Mouse (Mus musculus): Measurements from ENCODE around the gene Ddx17. TPM values are rescaled to one million over a fixed set of nuclear protein-coding genes. Genes with fewer than 3 reads are reported as not detected.

Gene Ddx17
- total RNA-seq, 2 experiments from 2014 or later: 323 to 340 TPM

DNA sequence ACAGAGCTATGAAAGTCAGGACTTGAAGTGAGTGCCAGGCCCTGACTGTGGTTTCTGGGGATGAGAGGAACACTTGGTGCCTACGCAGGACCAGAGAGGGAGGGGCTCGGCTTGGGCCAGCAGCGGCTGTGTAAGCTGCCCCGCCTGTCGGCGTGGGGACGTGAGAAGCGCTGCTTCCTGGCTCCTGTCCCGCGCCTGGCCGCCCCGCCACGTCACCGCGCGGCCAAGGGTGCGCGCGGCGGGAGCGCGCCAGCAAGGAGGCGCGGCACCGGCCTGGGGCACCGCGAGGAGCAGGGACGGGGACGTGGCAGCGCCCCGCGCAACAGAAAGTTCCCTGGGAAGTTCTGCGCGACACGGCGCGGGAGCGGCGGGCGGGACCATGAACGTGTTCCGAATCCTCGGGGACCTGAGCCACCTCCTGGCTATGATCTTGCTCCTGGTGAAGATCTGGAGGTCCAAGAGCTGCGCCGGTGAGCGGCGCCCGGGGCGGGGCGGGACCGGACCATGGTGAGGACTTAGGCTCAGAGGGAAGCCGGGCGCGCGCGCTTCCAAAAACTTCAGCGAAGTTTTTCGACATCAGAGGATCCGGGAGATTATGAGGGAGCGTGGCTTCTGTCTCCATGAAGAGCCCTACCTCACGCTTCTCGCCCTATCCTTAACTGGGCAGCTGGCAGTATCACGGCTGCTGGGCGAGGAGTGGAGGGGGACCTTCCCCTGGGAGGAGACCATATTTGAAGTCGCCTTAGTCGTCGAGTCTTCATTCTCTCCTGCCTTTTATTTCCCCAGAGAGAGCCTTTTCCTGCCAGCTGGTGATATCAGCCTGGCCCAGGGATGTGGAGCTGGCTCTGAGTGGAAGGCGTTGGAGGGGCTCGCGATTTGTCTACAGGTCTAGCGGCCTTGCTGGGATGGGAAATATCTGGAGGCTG lies 30.1 kb downstream of the Ddx17 start, which contains the start of gene Kdelr3:
Gene Kdelr3, plus strand, starts transcription at position 241 of the 926 bp plus-strand sequence.
- TF ChIP-seq CTCF (IDR thresholded peaks at IDR 0.05): no peak
- intact Hi-C loops (cut with DNase I): no loop called here
- peak in 1 of 2 experiments; percentile 60 for DNase-seq (ENCODE audit: extremely low spot score in 1 of 2, low spot score in 2 of 2)
- Histone ChIP-seq H3K4me3 (peak within 1 kb of the TSS; percentile 42), H3K27ac (no peak within 1 kb of the TSS)

GRCm38 (mm10) chr15:79513940-79514339 lies 32.6 kb downstream of the Ddx17 start:
- Histone ChIP-seq H3K27ac (no peak overlapping the region), H3K4me3 (no peak overlapping the region)
- DNase-seq (ENCODE audit: extremely low spot score in 1 of 2, low spot score in 2 of 2): peak in 1 of 2 experiments; percentile 10
- intact Hi-C loops (cut with DNase I): no loop called here
- TF ChIP-seq CTCF (IDR thresholded peaks at IDR 0.05): no peak

DNA sequence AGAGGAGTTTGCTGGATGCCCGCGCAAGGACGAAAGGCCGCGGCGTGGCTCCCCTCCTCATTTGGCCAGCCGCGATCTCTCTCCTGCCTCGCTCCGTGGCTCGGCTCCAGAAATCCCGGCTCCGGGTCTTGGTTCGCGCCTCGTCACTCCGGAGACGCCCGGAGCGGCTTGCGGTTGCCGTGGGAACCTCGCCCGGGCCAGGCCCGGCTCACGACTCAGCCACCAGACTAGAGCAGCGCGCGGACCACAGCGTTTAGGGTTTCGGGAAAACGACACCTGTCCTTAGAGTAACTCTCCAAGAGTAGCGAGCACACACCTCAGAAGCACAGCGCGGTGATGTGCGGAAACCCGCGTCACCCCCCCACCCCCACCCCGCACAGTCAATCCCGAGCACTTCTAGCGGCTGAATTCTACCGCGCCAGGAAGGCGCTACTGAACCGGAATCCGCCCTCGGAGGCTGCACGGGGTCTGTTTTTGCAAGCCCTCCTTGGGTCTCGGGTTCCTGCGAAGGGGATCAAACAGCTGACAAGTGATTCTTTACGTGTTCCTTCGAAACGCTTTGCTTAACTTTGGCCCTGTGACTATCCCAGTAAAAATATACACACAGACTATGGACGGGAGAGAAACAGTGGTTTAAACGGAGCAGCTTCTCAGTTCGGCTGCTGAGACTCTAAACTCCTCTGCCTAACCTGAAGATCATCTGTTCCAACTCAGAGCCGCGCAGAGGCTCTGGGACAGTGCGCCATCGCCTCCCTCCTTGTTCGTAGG lies 34.8 kb downstream of the Ddx17 start:
- TF ChIP-seq CTCF (IDR thresholded peaks at IDR 0.05): no peak; the same call in 1 of the 2 replicates
- intact Hi-C loops (cut with DNase I): no loop called here
- peak overlapping the region; percentile 51 for H3K4me3 ChIP-seq
- peak; percentile 89 for DNase-seq (ENCODE audit: extremely low spot score in 1 of 2, low spot score in 2 of 2)
- H3K27ac ChIP-seq: peak overlapping the region; percentile 73

GRCm38 (mm10) chr15:79510425-79510824 lies 36.1 kb downstream of the Ddx17 start:
- no peak for DNase-seq (ENCODE audit: extremely low spot score in 1 of 2, low spot score in 2 of 2)
- TF ChIP-seq CTCF (IDR thresholded peaks at IDR 0.05): no peak
- Histone ChIP-seq H3K27ac (peak overlapping the region; percentile 87), H3K4me3 (no peak overlapping the region; the same call in 1 of the 2 replicates)
- intact Hi-C loops (cut with DNase I): no loop called here

- intact Hi-C loops (cut with DNase I): no loop called here
- H3K27ac ChIP-seq: peak overlapping the region; percentile 87
- no peak for TF ChIP-seq CTCF (IDR thresholded peaks at IDR 0.05)
- H3K4me3 ChIP-seq: no peak overlapping the region; the same call in 1 of the 2 replicates
- peak in 1 of 2 experiments; percentile 70 for DNase-seq (ENCODE audit: extremely low spot score in 1 of 2, low spot score in 2 of 2)
Observed at GRCm38 (mm10) chr15:79509998-79510397, 36.5 kb downstream of the Ddx17 start.

DNA sequence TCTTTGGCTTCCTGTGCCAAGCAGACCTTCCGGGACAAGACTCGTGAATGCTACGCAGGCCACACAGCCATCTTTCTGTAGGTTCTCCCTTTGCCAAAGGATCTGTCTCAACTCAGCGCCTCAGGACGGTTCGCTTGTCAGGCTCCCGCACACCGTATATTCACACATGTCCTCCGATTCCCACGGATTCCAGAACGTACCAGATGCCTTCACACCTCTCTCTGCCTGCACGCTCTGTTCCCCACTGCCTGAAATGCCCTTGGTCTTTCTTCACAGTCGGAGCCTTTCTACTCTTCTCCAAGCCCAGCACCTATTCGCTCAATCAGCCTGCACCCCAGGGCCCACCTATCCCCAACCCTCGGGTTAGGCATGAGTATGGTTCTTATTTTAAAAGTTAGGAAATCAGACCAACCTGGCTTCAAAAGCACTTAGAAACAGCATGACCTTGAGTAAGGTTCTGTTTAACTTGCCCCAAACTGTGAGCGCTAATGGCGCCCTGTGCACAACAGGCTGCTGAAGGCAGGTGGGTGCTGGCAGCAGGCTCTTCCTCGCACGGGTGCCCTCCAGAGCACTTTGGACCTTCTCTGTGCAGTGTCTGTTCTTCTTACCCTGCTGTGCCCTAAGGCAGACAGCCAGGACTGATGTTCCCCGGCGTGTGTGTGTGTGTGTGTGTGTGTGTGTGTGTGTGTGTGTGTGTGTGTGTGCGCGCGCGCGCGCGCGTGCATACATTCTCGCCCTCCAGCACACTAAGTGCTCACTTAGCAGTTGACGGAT lies 39.3 kb downstream of the Ddx17 start:
- intact Hi-C loops (cut with DNase I): no loop called here
- H3K4me3 ChIP-seq: no peak overlapping the region
- no peak for TF ChIP-seq CTCF (IDR thresholded peaks at IDR 0.05)
- DNase-seq (ENCODE audit: extremely low spot score in 1 of 2, low spot score in 2 of 2): peak in 1 of 2 experiments; percentile 41
- 0 out of 2 replicates have a peak overlapping the region, but pooled peaks have one; percentile 24 for H3K27ac ChIP-seq

GRCm38 (mm10) chr15:79506460-79506859 lies 40.1 kb downstream of the Ddx17 start:
- intact Hi-C loops (cut with DNase I): no loop called here
- TF ChIP-seq CTCF (IDR thresholded peaks at IDR 0.05): no peak
- Histone ChIP-seq H3K4me3 (peak overlapping the region; percentile 79), H3K27ac (peak overlapping the region; percentile 92)
- DNase-seq (ENCODE audit: extremely low spot score in 1 of 2, low spot score in 2 of 2): no peak

DNA sequence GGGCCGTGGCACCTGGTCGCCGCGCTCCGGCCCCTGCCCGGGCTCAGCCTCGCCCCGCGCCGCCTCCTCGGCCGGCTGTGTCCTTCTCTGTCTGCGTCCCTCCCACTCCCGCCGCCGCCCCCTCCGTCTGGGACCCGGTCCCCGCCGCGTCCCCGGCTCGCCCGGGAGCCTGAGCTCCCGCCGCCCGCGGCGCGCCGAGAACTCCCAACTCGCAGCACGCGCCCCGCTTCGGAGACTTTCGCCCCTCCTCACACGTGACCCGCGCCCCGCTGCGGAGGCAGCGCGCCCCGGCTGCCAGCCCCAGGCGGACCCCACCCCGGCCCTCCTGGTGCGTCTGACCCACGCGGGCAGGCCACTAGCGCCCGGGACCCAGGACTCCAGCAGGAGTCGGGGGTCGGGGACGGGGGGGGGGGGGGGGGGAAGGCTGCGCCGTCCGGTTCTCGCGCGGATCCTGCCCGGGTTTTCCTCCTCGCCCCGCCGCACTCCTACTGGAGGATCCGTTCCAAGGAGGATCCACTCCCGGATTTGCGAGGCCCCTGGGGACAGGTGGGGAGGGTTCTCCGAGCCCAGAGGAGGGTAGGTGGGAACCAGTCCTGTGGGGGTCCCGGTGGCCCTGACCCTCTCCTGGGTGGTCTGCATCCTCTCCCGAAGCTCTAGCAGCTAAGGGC lies 40.8 kb downstream of the Ddx17 start:
- TF ChIP-seq CTCF (IDR thresholded peaks at IDR 0.05): no peak
- Histone ChIP-seq H3K4me3 (peak overlapping the region; percentile 79), H3K27ac (peak overlapping the region; percentile 92)
- intact Hi-C loops (cut with DNase I): loop anchor here (2.0 kb wide), 1 partner anchor 63 kb away; no protein-coding TSS in a partner anchor
- peak; percentile 81 to 87 for DNase-seq (ENCODE audit: extremely low spot score in 1 of 2, low spot score in 2 of 2)

DNA sequence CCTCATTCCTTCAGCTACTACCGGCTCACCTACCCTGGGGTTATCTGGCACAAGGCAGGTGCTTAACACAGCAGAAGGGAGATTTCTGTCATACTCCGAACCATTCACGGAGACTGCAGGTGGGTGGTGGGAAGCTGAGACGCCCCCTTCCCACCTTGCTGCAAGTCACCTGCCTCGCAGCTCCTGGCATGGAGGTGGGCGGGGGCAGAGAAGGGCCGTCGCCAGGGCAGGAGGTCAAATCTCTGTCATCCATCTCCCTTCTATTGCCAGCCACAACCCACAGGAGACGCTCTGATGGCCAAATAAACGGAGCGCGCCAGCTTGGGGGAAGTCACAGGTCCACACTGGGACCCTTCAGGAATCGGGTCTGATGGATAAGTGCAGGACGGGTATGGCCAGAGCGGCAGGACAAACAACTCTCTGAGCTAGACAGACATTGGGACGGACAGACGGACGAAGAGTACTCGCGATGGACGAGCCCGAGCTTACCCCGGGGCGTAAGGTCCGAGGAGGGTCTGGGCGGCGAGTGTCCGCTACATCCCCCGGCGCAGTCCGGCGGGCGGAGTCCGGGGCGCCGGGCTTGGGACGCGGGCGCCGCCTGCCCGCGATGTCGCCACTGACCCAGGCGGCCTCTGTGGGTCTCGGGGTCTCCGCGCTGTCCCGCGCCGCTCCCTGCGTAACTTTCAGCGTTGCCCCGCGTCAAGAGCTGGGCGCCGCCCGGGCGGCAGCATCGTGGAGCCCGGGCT lies 41.7 kb downstream of the Ddx17 start, which contains the start of gene Kcnj4:
Gene Kcnj4, minus strand, starts transcription at position 535 of the 746 bp plus-strand sequence.
- intact Hi-C loops (cut with DNase I): loop anchor here (2.0 kb wide), 1 partner anchor 62 kb away; no protein-coding TSS in a partner anchor
- DNase-seq (ENCODE audit: extremely low spot score in 1 of 2, low spot score in 2 of 2): no peak
- TF ChIP-seq CTCF (IDR thresholded peaks at IDR 0.05): no peak
- Histone ChIP-seq H3K27ac (peak within 1 kb of the TSS; percentile 92), H3K4me3 (peak within 1 kb of the TSS; percentile 79)

- no peak for TF ChIP-seq CTCF (IDR thresholded peaks at IDR 0.05)
- H3K4me3 ChIP-seq: peak overlapping the region; percentile 79
- intact Hi-C loops (cut with DNase I): loop anchor here (2.0 kb wide), 1 partner anchor 33 kb away; no protein-coding TSS in a partner anchor
- no peak for DNase-seq (ENCODE audit: extremely low spot score in 1 of 2, low spot score in 2 of 2)
- H3K27ac ChIP-seq: peak overlapping the region; percentile 92
Observed at GRCm38 (mm10) chr15:79503438-79503837, 43.1 kb downstream of the Ddx17 start.

All from left cerebral cortex, adult 2 months (tissue).